Mouse (Mus musculus): ENCODE measurements around the gene Pakap. TPM values are rescaled to one million over a fixed set of nuclear protein-coding genes. Genes with fewer than 3 reads are reported as not detected.

Pakap gene
- polyA plus RNA-seq, 2 experiments = 0.51 TPM; not detected in 1

DNA sequence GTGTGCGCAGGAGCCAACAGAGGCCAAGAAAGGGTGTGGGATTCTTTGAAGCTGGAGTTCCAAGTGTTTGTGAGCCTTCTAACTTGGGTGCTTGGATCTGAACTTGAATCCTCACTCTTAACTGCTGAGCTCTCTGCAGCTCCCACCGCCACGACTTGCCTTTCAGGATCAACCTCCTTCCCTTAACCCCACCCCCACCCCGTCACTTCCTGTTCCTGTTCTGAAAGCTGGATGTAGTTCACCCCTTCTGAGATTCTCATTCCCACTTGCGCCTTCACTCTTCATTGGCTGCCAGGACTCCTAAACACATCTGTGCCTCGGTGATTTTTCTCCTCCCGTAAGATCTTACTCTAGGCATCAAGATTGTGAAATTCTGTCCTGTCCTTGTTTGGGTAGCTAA lies 106.4 kb downstream of the Pakap start:
- H3K9me3 ChIP-seq (ENCODE audit: control insufficient read depth, low read length) = no peaks in the 10 kb centered on the region
- no peak overlapping the region for H3K4me3 ChIP-seq (ENCODE audit: insufficient read depth in 1 of 2, low read depth in 2 of 2, low read length in 2 of 2)
- H3K27me3 ChIP-seq (ENCODE audit: control insufficient read depth, insufficient read depth, low read length) = no peaks in the 10 kb centered on the region
- H3K4me1 ChIP-seq (replicated peaks; ENCODE audit: control insufficient read depth in 2 of 2, insufficient read depth in 2 of 2, low read length in 1 of 2) = peaks cover 0 to 10% of the 10 kb centered on the region in 2 experiments; a peak in 2 of 4 replicates
- H3K36me3 ChIP-seq (replicated peaks; ENCODE audit: control insufficient read depth, insufficient read depth, low read depth) = no peaks in the 10 kb centered on the region
- WGBS (ENCODE audit: insufficient replicate concordance) = 41% methylated on average over 7 of the region's 7 CpGs
- DNase-seq (ENCODE audit: low read depth in 3 of 3, low spot score in 3 of 3) (no peak), ATAC-seq (ENCODE audit: insufficient read depth) (no peak)
- no peak overlapping the region for H3K27ac ChIP-seq
- no peak overlapping the region for H3K4me2 ChIP-seq (ENCODE audit: low read depth)
- H3K9ac ChIP-seq (replicated peaks) = no peak overlapping the region
- TF ChIP-seq EP300 (IDR thresholded peaks at IDR 0.05; ENCODE audit: low read depth) (no peak), CTCF (IDR thresholded peaks at IDR 0.05; ENCODE audit: low read depth) (no peak)

DNA sequence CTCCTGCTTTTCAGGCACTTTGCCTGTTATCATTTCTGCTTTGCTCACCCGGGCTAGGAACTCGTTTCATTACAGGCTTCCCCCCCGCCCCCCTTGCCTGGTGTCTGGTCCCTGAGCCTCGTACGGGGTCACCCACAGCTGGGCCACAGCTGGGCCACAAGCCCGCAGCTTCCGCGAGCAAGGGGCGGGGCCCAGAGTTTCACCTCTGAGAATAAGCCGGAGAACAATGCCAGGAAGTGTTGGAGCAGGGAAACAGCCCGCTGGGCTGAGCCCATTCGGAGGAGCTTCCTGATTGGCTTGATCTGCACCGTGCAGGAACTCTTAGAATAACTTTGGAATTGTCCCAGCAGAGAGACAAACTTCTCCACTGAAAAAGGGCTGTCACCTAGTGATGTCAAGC lies 107.4 kb downstream of the Pakap start:
- no peak for TF ChIP-seq CTCF (IDR thresholded peaks at IDR 0.05; ENCODE audit: low read depth)
- peaks cover 0 to 10% of the 10 kb centered on the region in 2 experiments; a peak in 2 of 4 replicates for H3K4me1 ChIP-seq (replicated peaks; ENCODE audit: control insufficient read depth in 2 of 2, insufficient read depth in 2 of 2, low read length in 1 of 2)
- no peaks in the 10 kb centered on the region for H3K36me3 ChIP-seq (replicated peaks; ENCODE audit: control insufficient read depth, insufficient read depth, low read depth)
- ATAC-seq (ENCODE audit: insufficient read depth) (peak; percentile 68), DNase-seq (ENCODE audit: low read depth in 3 of 3, low spot score in 3 of 3) (peak in 1 of 3 experiments; percentile 0)
- 2% methylated on average over 13 of the region's 13 CpGs for WGBS (ENCODE audit: insufficient replicate concordance)
- H3K4me2 ChIP-seq (ENCODE audit: low read depth) = peak overlapping the region; percentile 31; the same call in 1 of the 2 replicates
- H3K9me3 ChIP-seq (ENCODE audit: control insufficient read depth, low read length) = no peaks in the 10 kb centered on the region
- no peaks in the 10 kb centered on the region for H3K27me3 ChIP-seq (ENCODE audit: control insufficient read depth, insufficient read depth, low read length)
- no peak overlapping the region for H3K4me3 ChIP-seq (ENCODE audit: insufficient read depth in 1 of 2, low read depth in 2 of 2, low read length in 2 of 2)
- H3K27ac ChIP-seq = no peak overlapping the region
- no peak overlapping the region for H3K9ac ChIP-seq (replicated peaks)

GRCm38 (mm10) chr4:57677916-57678315 lies 109.9 kb downstream of the Pakap start:
- DNase-seq (ENCODE audit: low read depth in 3 of 3, low spot score in 3 of 3) (no peak), ATAC-seq (ENCODE audit: insufficient read depth) (no peak)
- Histone ChIP-seq H3K27ac (no peak overlapping the region), H3K36me3 (replicated peaks; ENCODE audit: control insufficient read depth, insufficient read depth, low read depth) (no peaks in the 10 kb centered on the region), H3K4me1 (replicated peaks; ENCODE audit: control insufficient read depth in 2 of 2, insufficient read depth in 2 of 2, low read length in 1 of 2) (peaks cover 0 to 10% of the 10 kb centered on the region in 2 experiments; a peak in 2 of 4 replicates), H3K4me3 (ENCODE audit: insufficient read depth in 1 of 2, low read depth in 2 of 2, low read length in 2 of 2) (no peak overlapping the region), H3K27me3 (ENCODE audit: control insufficient read depth, insufficient read depth, low read length) (no peaks in the 10 kb centered on the region), H3K9me3 (ENCODE audit: control insufficient read depth, low read length) (no peaks in the 10 kb centered on the region), H3K4me2 (ENCODE audit: low read depth) (no peak overlapping the region), H3K9ac (replicated peaks) (no peak overlapping the region)
- TF ChIP-seq CTCF (IDR thresholded peaks at IDR 0.05; ENCODE audit: low read depth) (no peak), EP300 (IDR thresholded peaks at IDR 0.05; ENCODE audit: low read depth) (no peak)
- WGBS (ENCODE audit: insufficient replicate concordance) = 57% methylated on average over 12 of the region's 12 CpGs

- no peak for TF ChIP-seq EP300 (IDR thresholded peaks at IDR 0.05; ENCODE audit: low read depth)
- no peak for TF ChIP-seq CTCF (IDR thresholded peaks at IDR 0.05; ENCODE audit: low read depth)
- no peak overlapping the region for H3K4me2 ChIP-seq (ENCODE audit: low read depth)
- no peak for ATAC-seq (ENCODE audit: insufficient read depth)
- H3K4me1 ChIP-seq (replicated peaks; ENCODE audit: control insufficient read depth in 2 of 2, insufficient read depth in 2 of 2, low read length in 1 of 2) = peaks cover 0 to 7% of the 10 kb centered on the region in 2 experiments; a peak in 2 of 4 replicates
- H3K9me3 ChIP-seq (ENCODE audit: control insufficient read depth, low read length) = no peaks in the 10 kb centered on the region
- no peak overlapping the region for H3K4me3 ChIP-seq (ENCODE audit: insufficient read depth in 1 of 2, low read depth in 2 of 2, low read length in 2 of 2)
- 67% methylated on average over 9 of the region's 9 CpGs for WGBS (ENCODE audit: insufficient replicate concordance)
- no peak overlapping the region for H3K27ac ChIP-seq
- no peak overlapping the region for H3K9ac ChIP-seq (replicated peaks)
- no peaks in the 10 kb centered on the region for H3K27me3 ChIP-seq (ENCODE audit: control insufficient read depth, insufficient read depth, low read length)
- no peak for DNase-seq (ENCODE audit: low read depth in 3 of 3, low spot score in 3 of 3)
- no peaks in the 10 kb centered on the region for H3K36me3 ChIP-seq (replicated peaks; ENCODE audit: control insufficient read depth, insufficient read depth, low read depth)
Measured at GRCm38 (mm10) chr4:57678991-57679457, 111.0 kb downstream of the Pakap start.

GRCm38 (mm10) chr4:57680186-57680585 lies 112.2 kb downstream of the Pakap start:
- ATAC-seq (ENCODE audit: insufficient read depth) (no peak), DNase-seq (ENCODE audit: low read depth in 3 of 3, low spot score in 3 of 3) (no peak)
- H3K36me3 ChIP-seq (replicated peaks; ENCODE audit: control insufficient read depth, insufficient read depth, low read depth) = no peaks in the 10 kb centered on the region
- H3K9me3 ChIP-seq (ENCODE audit: control insufficient read depth, low read length) = no peaks in the 10 kb centered on the region
- H3K27ac ChIP-seq = no peak overlapping the region
- 65% methylated on average over 12 of the region's 12 CpGs for WGBS (ENCODE audit: insufficient replicate concordance)
- H3K4me1 ChIP-seq (replicated peaks; ENCODE audit: control insufficient read depth in 2 of 2, insufficient read depth in 2 of 2, low read length in 1 of 2) = no peaks in the 10 kb centered on the region
- H3K4me3 ChIP-seq (ENCODE audit: insufficient read depth in 1 of 2, low read depth in 2 of 2, low read length in 2 of 2) = no peak overlapping the region
- H3K4me2 ChIP-seq (ENCODE audit: low read depth) = no peak overlapping the region
- H3K27me3 ChIP-seq (ENCODE audit: control insufficient read depth, insufficient read depth, low read length) = no peaks in the 10 kb centered on the region
- no peak for TF ChIP-seq CTCF (IDR thresholded peaks at IDR 0.05; ENCODE audit: low read depth)
- no peak for TF ChIP-seq EP300 (IDR thresholded peaks at IDR 0.05; ENCODE audit: low read depth)
- H3K9ac ChIP-seq (replicated peaks) = no peak overlapping the region

Data from liver, embryonic 14.5 days (tissue).